Mouse (Mus musculus): ENCODE results near the gene Fads6.

The Fads6 gene

GRCm38 (mm10) chr11:115300745-115301144 lies 3.3 kb upstream of the Fads6 start:
- DNase-seq (ENCODE audit: low spot score), result no peak

GRCm38 (mm10) chr11:115298160-115298559 lies 697 bp upstream of the Fads6 start:
- no peak for DNase-seq (ENCODE audit: low spot score)

- no peak for DNase-seq (ENCODE audit: low spot score)
Observed at GRCm38 (mm10) chr11:115296471-115297210, 822 bp downstream of the Fads6 start.

- no peak for DNase-seq (ENCODE audit: low spot score)
Observed at GRCm38 (mm10) chr11:115295939-115296338, 1.5 kb downstream of the Fads6 start.

GRCm38 (mm10) chr11:115292631-115293375 lies 4.7 kb downstream of the Fads6 start:
- DNase-seq (ENCODE audit: low spot score), result no peak

DNA sequence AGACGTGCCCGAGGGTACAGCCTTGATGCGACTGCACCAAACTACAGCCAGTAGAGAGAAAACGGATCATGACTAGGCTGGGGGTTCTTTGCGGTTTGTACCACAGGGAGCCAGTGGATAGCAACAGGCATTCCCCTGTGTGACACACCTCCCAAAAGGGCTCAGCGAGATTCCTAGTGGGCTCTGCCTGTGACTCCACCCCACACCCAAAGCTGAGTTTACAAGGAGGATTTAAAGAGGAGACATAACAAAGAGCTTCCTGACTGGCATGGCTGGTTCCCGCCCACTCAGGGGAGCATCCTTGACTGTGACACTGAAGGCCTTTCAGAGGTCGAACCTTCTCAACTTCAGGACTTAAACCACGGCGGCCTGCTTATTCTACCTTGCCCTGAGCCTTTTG lies 6.0 kb downstream of the Fads6 start:
- DNase-seq (ENCODE audit: low spot score), result no peak

DNA sequence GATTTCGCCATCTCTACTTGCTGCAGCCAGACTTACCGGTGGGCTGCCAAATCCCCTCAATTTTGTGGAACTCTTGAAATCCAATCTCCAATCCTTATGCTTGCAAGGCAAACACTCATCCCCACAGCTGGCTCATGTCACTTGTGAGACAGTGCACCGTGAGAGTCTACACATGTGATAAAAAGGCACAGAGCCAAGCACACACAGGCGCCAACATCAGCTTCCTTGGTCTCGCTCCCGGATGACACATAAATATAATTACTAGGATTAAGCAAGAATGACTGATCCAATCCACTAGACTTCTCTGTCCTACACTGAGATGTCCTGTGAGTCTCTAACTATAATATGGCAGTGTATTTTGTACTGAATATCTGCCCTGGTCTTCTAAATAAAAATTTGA lies 6.5 kb downstream of the Fads6 start:
- DNase-seq (ENCODE audit: low spot score), result no peak

DNA sequence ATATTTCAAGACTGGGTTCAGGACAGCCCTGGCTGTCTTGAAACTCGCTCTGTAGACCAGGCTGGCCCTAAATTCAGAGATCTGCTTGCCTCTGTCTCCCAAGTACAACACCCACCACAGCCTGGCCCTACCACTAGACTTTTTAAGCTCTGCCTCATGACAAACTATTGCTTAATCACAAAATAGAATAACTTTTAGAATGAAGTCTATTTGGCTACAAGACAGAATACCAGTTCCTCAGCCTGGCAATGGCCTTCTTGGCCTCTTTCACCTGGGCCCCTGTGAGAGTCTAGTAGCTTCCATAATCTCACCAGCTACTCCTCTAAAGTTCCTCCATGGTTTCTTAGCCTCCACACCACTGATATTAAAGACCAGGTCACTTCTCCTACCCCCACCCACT lies 7.1 kb downstream of the Fads6 start:
- no peak for DNase-seq (ENCODE audit: low spot score)

- DNase-seq (ENCODE audit: low spot score), result no peak
Observed at GRCm38 (mm10) chr11:115289885-115290284, 7.6 kb downstream of the Fads6 start.

DNA sequence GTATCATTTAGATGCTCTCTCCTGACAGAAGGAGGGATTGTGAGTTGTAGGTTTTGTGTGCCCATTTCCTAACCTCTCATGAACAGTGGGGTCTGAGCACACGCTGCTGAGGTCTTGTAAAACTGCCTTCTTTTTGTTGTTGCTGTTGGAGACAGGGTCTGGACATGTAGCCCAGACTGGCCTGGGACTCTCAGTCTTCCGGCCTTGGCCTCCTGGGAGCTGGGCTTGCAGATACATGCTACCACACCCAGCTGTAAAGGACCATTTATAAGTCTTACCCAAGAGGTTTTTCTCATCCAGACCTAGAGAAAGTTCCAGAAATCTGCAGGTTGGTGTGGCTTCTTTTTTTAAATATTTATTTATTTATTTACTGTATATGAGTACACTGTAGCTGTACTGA lies 9.2 kb downstream of the Fads6 start:
- no peak for DNase-seq (ENCODE audit: low spot score)

DNA sequence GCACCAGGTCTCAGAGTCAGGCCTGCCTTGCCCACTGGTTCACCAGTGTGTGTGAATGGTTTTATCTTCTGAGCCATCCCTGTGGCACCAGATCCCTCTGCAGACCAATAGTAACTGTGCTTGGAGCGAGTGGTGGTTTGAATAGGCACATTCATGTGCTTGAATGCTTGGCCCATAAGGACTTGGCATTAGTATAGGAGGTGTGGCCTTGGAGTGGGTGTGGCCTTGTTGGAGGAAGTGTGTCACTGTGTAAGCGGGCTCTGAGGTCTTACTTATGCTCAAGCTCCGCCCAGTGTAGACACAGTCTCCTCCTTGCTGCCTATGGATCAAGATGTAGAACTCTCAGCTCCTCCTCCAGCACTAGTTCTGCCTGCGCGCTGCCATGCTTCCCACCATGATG lies 10.1 kb downstream of the Fads6 start:
- no peak for DNase-seq (ENCODE audit: low spot score)

GRCm38 (mm10) chr11:115286201-115286993 lies 11.1 kb downstream of the Fads6 start:
- no peak for DNase-seq (ENCODE audit: low spot score)

- DNase-seq (ENCODE audit: low spot score), result no peak
Observed at GRCm38 (mm10) chr11:115285282-115285681, 12.2 kb downstream of the Fads6 start.

- DNase-seq (ENCODE audit: low spot score), result no peak
Observed at GRCm38 (mm10) chr11:115283891-115284620, 13.4 kb downstream of the Fads6 start.

GRCm38 (mm10) chr11:115283486-115283765 lies 14.0 kb downstream of the Fads6 start:
- DNase-seq (ENCODE audit: low spot score), result no peak

- no peak for DNase-seq (ENCODE audit: low spot score)
Observed at GRCm38 (mm10) chr11:115282723-115283485, 14.6 kb downstream of the Fads6 start.

DNA sequence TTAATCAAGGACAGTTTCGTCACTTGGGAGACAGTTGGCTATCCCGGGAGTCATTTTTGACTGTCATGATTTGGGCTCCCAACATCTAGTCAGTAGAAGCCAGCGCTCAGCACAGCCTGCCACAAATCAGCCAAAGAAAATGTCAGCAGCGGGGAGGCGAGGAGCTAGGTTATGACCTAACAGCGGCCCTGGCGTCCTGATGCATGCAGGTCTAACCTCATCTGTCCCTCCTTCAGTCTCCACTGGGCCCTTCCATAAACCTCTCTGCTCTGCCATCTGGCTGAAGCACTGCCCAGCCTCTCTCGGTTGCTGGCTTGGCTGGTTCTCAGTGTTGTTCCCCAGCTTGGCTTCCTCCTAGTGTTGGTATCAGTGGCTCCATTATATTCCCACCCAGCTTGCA lies 15.2 kb downstream of the Fads6 start:
- no peak for DNase-seq (ENCODE audit: low spot score)

- no peak for DNase-seq (ENCODE audit: low spot score)
Observed at GRCm38 (mm10) chr11:115279726-115280125, 17.7 kb downstream of the Fads6 start.

GRCm38 (mm10) chr11:115278176-115278575 lies 19.3 kb downstream of the Fads6 start:
- no peak for DNase-seq (ENCODE audit: low spot score)

DNA sequence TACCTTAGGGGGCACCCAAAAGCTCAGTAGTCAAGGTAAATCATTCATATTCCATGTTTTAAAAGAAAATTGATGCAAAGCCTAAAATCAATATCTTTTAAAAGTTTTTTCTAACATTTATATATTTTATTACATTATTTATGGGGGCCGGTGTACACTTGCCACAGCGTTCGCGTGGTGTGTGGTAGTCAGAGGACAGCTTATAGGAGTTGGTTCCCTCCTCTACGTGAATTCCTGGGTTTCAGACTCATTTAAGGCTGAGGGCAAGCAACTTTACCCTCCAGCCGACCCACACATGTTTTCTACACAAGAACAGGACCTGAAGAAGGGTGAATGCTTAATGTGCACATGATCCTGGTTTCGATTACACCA lies 19.9 kb downstream of the Fads6 start:
- DNase-seq (ENCODE audit: low spot score), result no peak

- peak; percentile 89 for DNase-seq (ENCODE audit: low spot score)
Observed at GRCm38 (mm10) chr11:115276780-115277603, 20.5 kb downstream of the Fads6 start, which contains the start of gene Fdxr. Gene Fdxr, minus strand, starts transcription at chr11:115277050.
